Mouse (Mus musculus) heart, postnatal 14 days (tissue): ENCODE data around the gene 4930524B15Rik. TPM values are rescaled to one million over a fixed set of nuclear protein-coding genes. Genes with fewer than 3 reads are reported as not detected.
"Not testable (repeated sequence)": the region's sequence is repeated elsewhere in the genome, so short reads cannot be mapped to it uniquely, and the experiment has no call there.

Experiments used
- DNase-seq, 2 experiments: peaks; one replicate each; pipeline ENCODE4 v3.0.0; 2021 to 2022
- intact Hi-C: fragments of 180-260 bp; cut with DNase I; formaldehyde crosslinking; loops from one replicate; pipeline ENCODE4 v1.15.1; 2025
- long read RNA-seq, 2 experiments: library from polyadenylated mRNA; stranded (forward); transcript quantifications; one replicate each; pipeline ENCODE4 v2.0.0; 2021
- total RNA-seq, 2 experiments: library from RNA; stranded (reverse); gene quantifications; 2 replicates each; pipeline ENCODE4 v1.2.3; 2021

4930524B15Rik gene
- not detected for total RNA-seq
- long read RNA-seq, experiment 1 = 0 reads
- long read RNA-seq, experiment 2 = 0 reads

DNA sequence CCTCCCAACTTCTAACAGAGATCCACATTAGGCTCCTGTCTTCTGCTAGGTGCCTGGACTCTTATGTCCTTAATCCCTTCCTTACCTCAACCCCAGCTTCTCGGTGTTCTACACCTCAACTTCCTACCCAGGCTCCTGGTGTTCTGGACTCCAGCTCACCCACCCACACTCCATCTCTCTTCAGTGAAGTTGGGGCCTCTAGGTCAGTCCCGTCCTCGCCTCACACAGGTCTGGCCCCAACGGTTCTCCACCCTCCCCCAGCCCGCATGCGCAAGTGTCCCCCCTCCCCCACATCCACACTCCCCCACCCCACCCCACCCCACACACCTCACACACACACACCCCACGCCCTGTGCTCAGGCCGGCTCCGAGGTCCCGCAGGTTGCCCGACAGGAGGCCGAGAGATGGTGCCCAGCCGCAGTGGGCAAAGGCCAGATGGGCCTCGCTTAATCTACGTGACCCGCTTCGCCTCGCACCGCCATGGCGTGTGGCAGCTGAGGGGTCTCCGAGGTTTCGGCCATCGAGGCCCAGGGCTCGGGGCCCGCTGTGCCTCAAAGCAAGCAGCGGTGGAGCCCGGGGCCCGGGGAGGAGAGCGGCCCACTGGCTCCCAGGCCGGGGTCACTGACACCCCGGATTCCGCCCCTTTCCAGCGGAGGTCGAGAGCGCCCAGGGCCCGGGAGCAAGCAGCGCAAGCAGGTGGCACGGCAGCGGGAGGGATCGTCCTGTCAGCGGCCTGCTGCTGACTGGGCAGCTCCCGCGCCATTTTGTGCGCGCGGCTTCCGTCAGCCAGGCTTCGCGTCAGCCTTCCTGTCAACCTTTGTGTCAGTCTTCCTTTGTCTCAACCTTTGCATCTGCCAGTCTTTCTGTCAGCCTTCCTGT is at the start of gene 4930524B15Rik:
TSS of gene 4930524B15Rik (plus strand) at position 337 of the 879 bp plus-strand sequence.
- DNase-seq = peak; percentile 12 to 21
- intact Hi-C loops = no loop called here

DNA sequence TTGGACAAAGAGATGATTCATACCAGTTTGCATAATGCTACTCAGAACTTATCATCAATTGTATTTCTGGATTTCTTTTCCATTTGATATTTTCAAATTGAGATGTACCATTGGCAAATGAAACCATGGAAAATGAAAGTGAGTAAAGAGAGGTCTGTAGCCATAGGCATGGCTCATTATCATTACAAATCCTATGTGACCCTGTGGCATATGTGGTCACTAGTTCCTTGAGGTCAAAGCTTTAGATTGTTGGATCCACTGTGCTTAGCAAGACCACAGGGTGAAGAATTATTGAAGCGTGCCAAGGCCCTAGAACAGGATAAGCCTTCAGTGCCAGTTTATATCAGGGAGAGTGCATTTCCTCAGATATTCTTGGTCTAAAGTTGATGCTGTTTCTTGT is 47.6 kb upstream of the 4930524B15Rik start:
- intact Hi-C loops = no loop called here
- DNase-seq = no peak

DNA sequence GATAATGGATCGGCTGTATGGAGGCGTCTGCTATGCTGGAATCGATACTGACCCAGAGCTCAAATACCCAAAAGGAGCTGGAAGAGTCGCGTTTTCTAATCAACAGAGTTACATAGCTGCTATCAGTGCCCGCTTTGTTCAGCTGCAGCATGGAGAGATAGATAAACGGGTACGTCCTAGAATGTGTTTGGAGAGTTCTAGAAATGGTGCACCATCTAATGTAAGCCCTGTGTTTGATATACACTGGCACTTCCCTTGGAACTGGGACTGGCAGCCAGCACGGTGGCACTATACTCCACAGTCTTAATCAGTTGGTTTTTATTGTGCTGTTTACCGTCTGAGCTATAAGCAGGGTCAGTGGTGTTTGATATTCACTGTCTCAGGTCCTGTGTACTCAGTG is 35.3 kb upstream of the 4930524B15Rik start:
- intact Hi-C loops = loop anchor here (5.0 kb wide), 1 partner anchor 58 kb away; the partner anchor contains the start of gene Cpeb4
- no peak for DNase-seq

DNA sequence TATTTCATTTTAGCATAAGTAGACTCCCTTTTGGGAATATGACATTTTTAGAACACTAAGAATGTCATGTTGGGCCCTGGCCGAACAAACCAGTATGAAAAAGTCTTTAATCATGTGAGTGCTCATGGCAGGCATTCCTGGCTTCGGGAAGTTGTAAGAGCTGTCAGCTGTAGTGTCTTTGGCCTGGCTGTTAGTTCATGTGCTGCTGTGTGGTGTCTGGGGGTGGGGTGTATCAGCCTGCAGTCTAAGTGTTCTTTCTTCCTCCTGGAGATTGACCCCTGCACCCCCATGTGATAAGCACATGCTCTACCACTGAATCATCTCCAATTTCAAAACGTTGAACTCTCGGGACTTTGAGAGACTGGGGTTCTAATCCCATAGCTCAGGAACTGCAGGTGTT is 29.7 kb upstream of the 4930524B15Rik start:
- peak; percentile 16 to 45 for DNase-seq
- intact Hi-C loops = no loop called here

DNA sequence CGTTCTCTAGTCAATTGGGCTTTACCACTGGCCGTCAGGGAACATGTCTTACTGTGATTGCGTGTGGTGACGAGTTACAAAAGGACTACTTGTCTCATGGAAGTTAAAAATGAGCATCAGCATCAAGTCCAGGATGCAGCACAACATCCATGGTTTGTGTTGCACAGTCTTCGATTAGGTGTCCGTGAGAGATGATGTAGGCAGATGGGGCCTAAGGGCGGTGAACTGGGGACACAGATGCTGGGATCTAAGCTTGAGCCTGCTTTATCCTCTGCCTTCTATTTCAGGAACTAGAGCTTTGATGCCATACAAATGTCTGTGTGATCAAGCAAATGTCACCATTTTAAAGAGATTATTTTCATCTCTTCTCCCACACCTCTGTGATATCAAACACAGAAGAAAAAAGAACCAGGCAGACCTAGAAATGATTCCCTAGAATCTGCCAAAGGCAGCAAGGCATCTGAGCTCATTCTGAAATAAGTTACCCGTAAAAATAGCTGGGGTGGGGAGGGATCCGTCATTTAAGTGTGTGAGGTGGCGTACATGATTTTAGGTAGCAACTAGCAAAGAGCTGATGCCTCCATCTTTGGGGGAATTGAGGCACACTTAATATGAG is 28.4 kb upstream of the 4930524B15Rik start:
- no peak for DNase-seq
- intact Hi-C loops = no loop called here

DNA sequence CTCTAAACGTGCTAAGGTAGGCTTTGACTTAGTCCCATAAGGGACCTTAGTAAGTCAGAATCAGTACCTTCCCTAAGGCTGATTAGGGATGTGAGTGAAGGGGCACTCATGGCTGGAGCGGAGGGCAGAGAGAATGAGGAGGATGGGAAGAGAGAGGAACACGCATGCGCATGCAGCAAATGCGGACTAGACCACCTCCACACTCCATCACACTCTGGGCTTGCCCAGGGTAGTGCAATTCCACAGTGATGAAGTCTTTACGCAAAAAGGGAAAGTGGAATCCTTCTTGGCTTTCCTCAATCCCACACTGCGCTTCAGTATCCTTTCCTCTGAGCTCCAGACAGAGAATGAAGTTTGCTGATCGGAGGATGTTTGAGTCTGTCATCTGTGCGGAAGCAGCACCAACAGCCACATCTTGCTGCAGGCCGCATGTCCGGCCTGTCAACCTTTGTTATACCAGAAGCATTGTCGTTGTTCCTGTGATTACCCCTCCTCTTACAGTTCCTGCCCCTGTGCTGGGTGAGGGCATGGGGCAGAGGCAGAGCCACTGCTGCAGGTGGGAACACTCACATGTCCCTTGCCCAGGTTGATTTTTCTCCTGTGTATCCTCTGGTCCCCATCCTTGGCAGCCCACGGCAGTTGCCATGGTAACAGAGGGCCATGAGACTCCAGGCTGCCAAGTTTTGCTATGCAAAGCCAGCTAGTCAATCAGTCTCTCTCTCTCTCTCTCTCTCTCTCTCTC is 24.3 kb upstream of the 4930524B15Rik start:
- intact Hi-C loops = no loop called here
- no peak for DNase-seq

DNA sequence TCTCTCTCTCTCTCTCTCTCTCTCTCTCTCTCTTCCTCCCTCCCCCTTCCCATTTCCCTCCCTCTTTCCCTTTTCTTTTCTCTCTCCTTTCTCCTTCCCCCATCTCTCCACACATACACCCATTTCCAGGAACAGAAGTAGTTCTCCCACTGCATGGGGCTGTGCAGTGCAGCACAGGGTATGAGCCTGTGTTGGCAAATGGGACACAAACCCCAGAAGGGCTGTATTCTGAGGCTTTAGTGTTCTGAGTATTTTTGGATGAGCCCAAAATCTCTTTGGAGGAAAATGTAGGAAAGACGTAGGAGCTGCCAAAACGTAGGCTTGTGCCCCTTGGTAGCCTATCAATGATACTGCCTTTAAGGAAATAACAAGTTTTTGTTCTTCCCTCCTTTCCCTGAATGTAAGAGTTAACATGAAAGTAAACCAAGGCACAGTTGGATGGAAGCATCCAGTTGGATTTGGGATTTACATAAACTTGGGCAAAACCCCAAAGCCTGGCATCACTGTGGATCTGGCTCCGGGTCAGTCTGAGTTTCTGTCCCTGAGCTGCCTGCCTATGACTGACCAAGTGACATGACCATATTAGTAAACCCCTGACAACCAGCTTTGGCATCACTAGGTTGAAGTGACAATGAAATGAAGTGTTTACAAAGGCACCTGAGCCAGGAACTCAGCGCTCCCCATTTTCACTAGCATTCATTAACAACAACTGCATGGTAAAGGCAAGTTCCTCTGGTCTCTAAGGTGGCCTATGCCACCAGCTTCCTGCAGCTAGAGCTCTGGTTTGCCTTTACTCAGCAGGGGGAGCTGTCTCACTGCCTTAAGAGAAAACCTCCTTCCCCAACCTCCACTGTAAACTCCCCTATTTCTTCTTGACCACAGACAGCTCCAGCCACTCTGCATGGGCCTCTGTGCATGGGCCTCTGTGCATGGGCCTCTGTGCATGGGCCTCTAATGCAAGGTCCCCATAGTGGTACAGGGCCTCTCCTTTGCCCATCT is 23.5 kb upstream of the 4930524B15Rik start:
- intact Hi-C loops = no loop called here
- DNase-seq = no peak

DNA sequence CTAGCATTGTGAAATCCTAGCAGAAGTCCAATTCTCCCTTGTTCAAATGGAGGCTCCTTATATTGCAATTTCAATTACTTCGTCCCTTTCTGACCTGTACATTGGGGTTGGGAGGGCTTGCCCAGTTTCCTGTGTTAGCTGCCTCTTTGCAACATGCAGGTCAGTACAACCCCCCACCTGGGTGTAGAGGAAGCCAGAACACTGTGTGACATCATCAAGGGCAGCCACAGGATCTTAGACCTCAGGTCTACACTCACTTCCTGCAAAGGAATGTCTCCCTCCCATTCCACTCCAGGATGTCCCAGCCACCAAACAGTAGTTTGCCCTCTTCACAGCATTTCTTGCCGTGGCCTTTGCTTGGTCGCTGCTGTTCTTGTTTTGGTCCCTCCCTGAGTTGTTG is 19.9 kb upstream of the 4930524B15Rik start:
- intact Hi-C loops = loop anchor here (5.0 kb wide), 2 partner anchors 38 to 183 kb away; no protein-coding TSS in a partner anchor

DNA sequence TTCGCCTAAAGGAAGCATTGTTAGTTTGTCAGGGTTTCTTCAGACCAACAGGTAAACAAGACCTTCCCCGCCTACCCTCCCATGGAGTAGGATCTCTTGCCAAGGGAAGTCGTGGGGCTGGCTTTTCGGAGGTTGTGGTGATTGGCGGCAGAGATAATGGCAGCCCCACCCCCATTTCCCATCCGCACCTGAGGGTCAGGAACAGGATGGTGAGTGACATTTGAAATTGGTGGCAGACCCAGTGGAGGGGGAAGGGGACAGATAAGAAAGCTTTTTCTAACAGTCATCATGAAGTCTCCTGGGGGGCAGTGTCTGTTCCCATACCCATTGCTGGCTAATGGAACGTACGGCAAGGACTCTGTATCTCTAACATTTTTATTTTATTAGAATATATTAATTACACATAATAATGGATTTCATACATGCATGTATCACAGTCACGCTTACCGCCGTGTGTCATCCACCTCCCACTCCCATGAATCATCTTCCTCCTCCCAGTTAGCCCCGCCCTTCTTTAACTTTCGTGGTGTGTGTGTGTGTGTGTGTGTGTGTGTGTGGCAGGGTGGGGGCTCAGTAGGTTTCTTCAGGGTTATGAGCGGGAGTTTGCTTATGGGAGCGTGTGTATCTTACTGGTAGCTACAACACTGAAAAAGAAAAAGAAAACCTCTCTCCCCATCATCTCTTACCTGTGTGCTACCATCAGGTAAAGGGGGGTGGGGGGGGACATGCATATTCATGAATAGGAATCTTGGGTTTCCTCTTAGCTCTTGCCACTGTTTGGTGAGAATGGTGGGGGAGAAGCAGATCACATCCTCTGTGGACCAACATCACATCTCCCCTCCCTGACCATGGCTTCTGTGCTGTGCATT is 16.7 kb upstream of the 4930524B15Rik start:
- intact Hi-C loops = loop anchor here (1.0 to 5.0 kb wide), 4 partner anchors 41 to 273 kb away; no protein-coding TSS in a partner anchor
- no peak for DNase-seq

More for the DNA sequence above, 19.9 kb upstream of the 4930524B15Rik start:
- no peak for DNase-seq

DNA sequence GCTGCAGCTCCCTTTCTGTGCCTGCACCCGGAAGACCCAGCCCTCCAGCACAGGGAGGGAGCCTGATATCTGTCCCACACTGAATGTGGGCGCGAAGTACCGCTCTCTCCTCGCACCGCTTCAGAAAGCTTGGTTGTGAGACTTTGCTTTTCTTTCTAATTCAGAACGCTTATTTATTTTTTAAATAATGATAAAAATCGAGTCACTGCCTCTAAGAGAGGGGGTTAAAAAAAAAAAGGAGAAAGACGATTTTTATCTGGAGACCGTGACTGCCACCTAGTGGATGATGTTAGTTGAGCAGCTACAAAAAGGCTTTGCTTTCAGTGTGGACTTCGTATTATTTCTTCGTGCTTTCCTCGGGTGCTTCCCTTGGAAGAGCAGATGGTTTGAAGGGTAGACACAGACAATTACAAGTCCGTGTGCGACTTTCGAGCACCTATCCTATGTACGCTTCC is 16.0 kb upstream of the 4930524B15Rik start:
- intact Hi-C loops = loop anchor here (1.0 to 5.0 kb wide), 4 partner anchors 42 to 274 kb away; no protein-coding TSS in a partner anchor
- DNase-seq = peak; percentile 69 to 85

DNA sequence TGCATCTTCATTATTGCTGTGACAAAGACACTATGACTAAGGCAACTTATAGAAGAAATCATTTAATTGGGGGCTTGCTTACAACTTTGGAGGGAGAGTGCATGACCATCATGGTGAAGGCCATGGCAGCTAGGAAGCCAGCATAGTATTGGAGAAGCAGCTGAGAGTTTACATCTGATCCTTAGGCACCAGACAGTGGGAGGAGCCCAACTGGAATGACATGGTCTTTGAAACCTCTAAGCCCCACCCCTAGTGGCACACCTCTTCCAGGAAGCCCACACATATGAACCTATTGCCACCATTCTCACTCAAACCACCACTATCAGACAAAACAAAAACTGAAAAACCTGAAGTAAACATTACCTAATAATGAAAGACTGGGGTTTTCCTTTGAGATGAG is 5.3 kb upstream of the 4930524B15Rik start:
- DNase-seq = no peak
- intact Hi-C loops = no loop called here

DNA sequence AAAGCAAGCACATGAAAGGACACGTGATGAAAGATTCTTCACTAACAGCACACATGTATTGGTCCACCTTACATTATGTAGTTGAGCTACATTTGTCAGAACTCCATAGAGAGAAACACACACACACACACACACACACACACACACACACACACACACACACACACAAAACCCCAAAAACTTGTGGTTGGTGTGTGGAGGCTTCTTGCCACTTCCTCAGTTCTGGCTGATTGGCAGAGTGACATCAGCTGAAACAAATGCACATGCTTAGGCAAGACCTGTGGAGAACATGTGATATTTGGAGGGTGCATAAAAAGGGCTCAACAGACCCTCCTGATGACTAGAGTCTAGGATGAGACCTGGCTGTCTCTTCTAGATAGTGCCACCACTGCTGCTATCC is 1.4 kb upstream of the 4930524B15Rik start:
- intact Hi-C loops = no loop called here
- DNase-seq = no peak

DNA sequence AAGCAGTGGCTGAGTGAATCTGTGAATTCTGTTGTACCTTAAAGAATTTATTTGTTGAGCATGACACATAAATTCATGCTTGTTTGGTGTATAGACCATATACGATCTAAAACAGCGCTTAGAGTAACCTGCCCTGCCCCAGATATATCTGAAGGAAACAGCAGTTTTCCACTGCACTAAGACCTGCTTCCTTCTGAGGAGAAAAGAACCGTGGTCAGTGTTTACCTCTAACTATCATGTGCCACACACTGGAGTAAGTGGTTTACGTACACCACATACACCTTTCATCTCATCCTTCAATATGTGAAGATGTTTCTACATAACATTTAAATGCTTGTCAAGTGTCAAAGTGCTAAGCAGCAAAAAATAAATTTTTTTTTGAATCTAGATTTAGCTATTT is 8.7 kb downstream of the 4930524B15Rik start:
- intact Hi-C loops = no loop called here

DNA sequence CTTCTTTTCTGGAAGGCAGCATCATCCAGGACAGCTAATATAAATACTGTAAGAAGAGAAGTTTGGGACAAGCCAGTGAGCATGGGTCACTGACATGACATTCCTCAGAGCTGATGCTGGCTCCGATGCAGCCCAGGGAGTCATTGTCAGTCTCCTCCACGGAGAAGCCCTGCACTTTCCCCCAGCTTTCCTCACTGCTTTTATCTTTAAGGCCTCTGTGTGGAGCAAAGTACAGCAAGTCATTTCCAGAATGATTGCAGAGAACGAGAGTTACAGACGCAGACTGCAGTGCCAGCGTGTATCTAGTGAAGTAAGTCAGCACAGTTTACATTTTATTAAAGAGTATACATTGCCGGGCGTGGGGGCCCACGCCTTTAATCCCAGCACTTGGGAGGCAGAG is 9.4 kb downstream of the 4930524B15Rik start:
- DNase-seq = no peak
- intact Hi-C loops = no loop called here

More for the DNA sequence above, 8.7 kb downstream of the 4930524B15Rik start:
- DNase-seq = no peak

DNA sequence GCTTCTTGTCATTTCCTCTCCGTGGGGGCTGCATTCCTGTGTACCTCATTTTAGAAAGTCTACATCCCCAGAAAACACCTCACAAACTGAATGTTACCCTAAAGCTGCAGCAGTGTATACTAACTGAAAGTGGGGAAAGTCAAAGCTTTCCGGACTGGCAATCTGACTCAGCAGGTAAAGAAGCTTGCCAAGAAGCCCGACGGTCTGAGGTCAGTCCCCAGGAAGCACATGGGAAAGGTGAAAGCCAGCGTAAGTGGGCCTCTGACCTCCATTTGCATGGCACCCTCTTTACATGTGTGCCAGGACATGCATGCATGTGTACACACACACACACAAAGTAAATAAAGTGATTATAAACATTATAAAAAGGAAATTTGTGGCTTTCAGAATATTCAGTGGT is 10.3 kb downstream of the 4930524B15Rik start:
- intact Hi-C loops = no loop called here
- DNase-seq = no peak

DNA sequence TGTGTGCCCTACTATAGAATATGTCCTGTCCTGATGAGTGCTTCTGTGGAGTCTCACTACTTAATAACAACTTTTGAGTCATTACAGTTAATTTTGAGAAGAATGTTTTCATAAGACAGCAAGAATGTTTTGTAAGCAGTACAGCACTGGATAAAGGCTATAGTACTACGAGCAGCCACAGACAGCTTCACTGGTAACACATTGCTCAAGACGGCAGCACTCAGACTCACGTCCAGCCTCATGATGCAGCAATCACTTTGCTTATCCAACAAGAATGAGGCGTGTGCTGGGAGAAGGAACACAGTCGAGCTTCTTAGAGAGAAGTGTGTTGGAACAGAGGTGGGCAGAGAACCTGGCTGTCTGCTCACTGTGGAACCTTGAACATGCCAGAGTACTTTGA is 10.7 kb downstream of the 4930524B15Rik start:
- DNase-seq = no peak
- intact Hi-C loops = no loop called here

DNA sequence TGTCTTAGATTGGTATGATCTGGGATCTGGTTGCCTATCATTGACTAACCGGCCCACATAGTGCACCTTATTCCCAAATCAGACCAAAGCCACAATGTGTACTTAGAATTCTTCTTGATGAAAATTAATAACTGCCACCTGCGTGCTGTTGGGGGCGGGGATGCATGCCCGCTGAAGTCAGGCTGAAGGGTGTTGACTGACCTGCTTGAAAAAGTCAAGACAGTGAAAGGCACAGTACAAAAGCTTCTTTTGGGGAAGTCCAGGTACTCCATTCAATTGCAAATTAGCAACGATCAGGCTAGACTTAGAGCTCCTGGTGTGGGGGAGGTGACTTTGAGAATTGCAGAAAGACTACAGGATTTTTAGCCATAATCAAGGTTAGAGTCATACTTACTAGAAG is 14.7 kb downstream of the 4930524B15Rik start:
- DNase-seq, intact Hi-C loops: not testable (repeated sequence)

DNA sequence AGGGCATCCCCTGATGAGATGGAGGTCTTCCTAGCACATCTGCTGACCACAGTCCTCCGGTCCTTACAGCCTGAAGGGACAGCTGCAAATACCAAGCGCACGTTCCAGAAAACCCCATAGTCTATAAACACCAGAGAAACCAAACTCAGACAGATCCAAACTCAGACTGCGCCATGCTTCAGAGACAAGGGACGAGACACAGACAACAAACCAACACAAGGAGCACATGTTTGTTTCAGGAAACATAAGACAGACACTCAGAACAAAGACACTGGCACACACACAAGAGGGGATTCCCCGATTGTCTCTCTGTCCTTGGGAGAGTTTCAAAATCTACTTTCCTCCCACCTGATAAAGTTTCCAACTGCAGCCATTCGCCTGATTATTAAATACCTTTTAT is 16.4 kb downstream of the 4930524B15Rik start:
- intact Hi-C loops = no loop called here
- DNase-seq = no peak
